Mouse (Mus musculus): ENCODE results near the gene Stx1a.

Gene Stx1a

GRCm38 (mm10) chr5:135077564-135078481 is 54.5 kb downstream of the Stx1a start, which contains the start of gene Vps37d:
Gene Vps37d (minus strand): TSS chr5:135078266.
- intact Hi-C loops (cut with DNase I) = no loop called here

DNA sequence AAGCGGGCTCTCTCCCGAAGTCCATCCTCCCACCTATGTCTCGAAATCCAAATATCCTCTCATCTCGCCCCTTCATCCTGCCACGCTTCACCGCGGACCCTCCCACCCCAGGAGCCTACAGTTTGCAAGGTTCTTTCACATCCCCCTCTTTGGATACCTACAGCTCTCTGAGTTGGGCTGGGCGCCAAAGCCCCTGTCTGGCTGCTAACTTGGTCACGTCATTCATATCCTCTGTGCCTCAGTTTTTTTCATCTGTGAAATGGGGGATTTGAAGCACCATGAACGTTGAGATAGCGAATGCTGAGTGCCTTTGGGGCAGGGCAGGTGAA is 55.2 kb downstream of the Stx1a start:
- intact Hi-C loops (cut with DNase I) = no loop called here

DNA sequence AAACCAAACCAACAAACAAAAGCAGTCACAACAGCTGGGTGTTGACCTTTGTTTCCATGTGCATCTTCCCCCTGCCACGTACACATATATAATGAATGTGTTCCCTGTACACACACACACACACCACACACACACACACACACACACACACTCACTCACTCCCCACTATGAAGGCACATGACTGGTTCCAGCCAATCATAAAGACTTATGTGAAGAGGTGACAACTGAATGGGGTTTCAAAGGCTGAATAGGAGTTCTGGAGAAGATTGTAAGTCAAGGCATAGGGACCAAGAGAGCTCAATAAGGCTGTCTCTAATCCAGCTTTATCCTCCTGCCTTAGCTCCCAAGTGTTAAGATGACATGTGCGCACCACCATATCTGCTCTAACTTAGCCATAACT is 56.3 kb downstream of the Stx1a start:
- intact Hi-C loops (cut with DNase I) = no loop called here

- intact Hi-C loops (cut with DNase I) = no loop called here
Observed at GRCm38 (mm10) chr5:135080539-135080938, 57.3 kb downstream of the Stx1a start.

DNA sequence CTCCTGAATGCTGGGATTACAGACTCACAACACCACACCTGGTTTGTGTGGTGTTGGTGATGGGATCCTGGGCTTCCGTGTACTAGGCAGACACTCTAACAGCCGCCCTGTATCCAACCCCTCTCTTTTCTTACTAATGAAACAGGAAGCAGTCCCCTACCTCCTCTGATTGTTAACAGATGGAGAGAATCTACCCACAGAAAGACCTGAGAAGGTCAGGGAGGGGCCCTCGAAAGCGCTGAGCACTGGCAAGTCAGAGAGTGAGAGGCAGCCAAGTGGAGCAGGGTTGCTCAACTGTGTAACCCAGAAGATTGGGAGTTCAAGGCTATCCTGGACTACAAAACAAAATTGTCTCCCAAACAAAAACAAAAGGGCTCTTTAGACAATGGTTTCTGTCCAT is 63.6 kb downstream of the Stx1a start:
- intact Hi-C loops (cut with DNase I) = no loop called here

DNA sequence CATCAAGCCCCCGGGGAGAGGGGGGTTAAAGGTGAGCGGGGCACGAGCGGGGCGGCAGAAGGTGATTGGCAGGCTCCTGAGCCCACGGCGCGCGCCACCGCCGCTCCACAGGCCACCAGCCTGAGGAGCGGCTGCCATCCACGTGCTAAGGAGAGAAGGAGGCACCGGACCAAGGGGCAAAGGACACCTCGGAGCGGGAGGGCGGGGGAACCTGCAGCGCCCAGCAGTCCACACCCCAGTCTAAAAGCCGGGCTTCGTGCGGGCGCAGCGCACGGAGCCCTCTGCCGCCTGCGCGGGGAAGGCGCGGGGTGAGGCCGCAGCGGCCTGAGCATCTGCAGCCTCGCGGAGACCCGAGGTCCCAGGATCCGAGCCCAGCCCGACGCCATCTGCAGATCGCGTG is 66.4 kb downstream of the Stx1a start, which contains the start of gene Mlxipl:
Gene Mlxipl, plus strand, starts transcription at position 238 of the 400 bp plus-strand sequence.
- intact Hi-C loops (cut with DNase I) = no loop called here

Data from adrenal gland (tissue).